Mouse (Mus musculus) E14TG2a.4 (cell line): ENCODE results near the gene Afg1l.

Experiments used
- CTCF ChIP-seq: conservative IDR thresholded peaks from 2 replicates; pipeline ENCODE4 v1.5.1; 2014; ENCODE audit warnings: low read length
- POU5F1 ChIP-seq: IDR thresholded peaks from 2 replicates; pipeline ENCODE4 v1.6.1; 2014; ENCODE audit warnings: low read length, borderline replicate concordance

GRCm38 (mm10) chr10:42293877-42294276 lies 184.5 kb downstream of the Afg1l start:
- TF ChIP-seq CTCF (no peak), POU5F1 (no peak)
